Mouse (Mus musculus): Measurements from ENCODE around the gene Fam133b.

DNA sequence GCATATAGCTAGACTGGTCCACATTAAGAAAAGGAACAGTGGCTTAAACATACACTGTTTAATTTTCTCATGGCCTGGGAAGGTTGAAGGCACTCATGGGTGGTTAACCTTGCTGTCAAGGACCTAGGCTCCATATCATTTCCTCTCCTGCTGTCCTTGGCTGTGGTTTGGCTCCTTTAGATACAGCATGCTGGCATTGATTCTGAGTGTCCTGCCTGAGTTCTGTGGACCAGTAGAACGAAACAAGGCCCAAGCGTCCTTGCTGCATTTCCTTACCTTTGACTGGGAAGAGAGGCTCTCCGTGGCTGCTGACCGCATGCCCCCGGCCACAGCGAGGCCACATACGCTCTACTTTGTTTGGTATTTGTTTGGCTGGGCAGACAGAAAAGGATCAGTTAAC lies 65.6 kb downstream of the Fam133b start:
- no peak for TF ChIP-seq POLR2A (IDR thresholded peaks at IDR 0.05; ENCODE audit: insufficient read length, low read depth)
- no peak for TF ChIP-seq MAX (IDR thresholded peaks at IDR 0.05; ENCODE audit: low read depth)
- no peak for TF ChIP-seq SRF (IDR thresholded peaks at IDR 0.05; ENCODE audit: control insufficient read depth, insufficient read length, low read depth)
- no peak for TF ChIP-seq POLR2AphosphoS2 (IDR thresholded peaks at IDR 0.05; ENCODE audit: insufficient read length, low read depth)

Data from myocyte (in vitro differentiated cells).